Mouse (Mus musculus): ENCODE measurements around the gene Tigd2. TPM values are rescaled to one million over a fixed set of nuclear protein-coding genes. Genes with fewer than 3 reads are reported as not detected.
"Not testable (repeated sequence)": the region's sequence is repeated elsewhere in the genome, so short reads cannot be mapped to it uniquely, and the experiment has no call there.

Tigd2 gene
- polyA plus RNA-seq, 1 experiment = 6.1 TPM

- Histone ChIP-seq H3K4me1 (replicated peaks; ENCODE audit: control insufficient read depth, insufficient read depth, low read length) (no peaks in the 10 kb centered on the region), H3K36me3 (ENCODE audit: control insufficient read depth, insufficient read depth, low read length) (no peaks in the 10 kb centered on the region), H3K27me3 (ENCODE audit: control insufficient read depth, insufficient read depth, low read length) (no peaks in the 10 kb centered on the region), H3K4me3 (ENCODE audit: control insufficient read depth, insufficient read depth, low read length) (no peak overlapping the region), H3K27ac (ENCODE audit: control insufficient read depth, insufficient read depth, low read length) (no peak overlapping the region)
- 23% methylated on average over 1 of the region's 1 CpGs for WGBS
- DNase-seq = no peak
- TF ChIP-seq CTCF (IDR thresholded peaks at IDR 0.05; ENCODE audit: borderline replicate concordance, control insufficient read depth, extremely low read depth, insufficient read depth, low read length, poor library complexity) (no peak), POLR2A (IDR thresholded peaks at IDR 0.05; ENCODE audit: control insufficient read depth, extremely low read depth, insufficient read depth, low read length, poor library complexity) (no peak)
These were observed 34.7 kb upstream of the Tigd2 start for GRCm38 (mm10) chr6:59173940-59174339.

GRCm38 (mm10) chr6:59178051-59178450, 30.6 kb upstream of the Tigd2 start:
- H3K27me3 ChIP-seq (ENCODE audit: control insufficient read depth, insufficient read depth, low read length) = no peaks in the 10 kb centered on the region
- no peak for TF ChIP-seq CTCF (IDR thresholded peaks at IDR 0.05; ENCODE audit: borderline replicate concordance, control insufficient read depth, extremely low read depth, insufficient read depth, low read length, poor library complexity)
- no peak for TF ChIP-seq POLR2A (IDR thresholded peaks at IDR 0.05; ENCODE audit: control insufficient read depth, extremely low read depth, insufficient read depth, low read length, poor library complexity)
- no peaks in the 10 kb centered on the region for H3K36me3 ChIP-seq (ENCODE audit: control insufficient read depth, insufficient read depth, low read length)
- H3K4me1 ChIP-seq (replicated peaks; ENCODE audit: control insufficient read depth, insufficient read depth, low read length) = no peaks in the 10 kb centered on the region
- DNase-seq = no peak
- H3K27ac ChIP-seq (ENCODE audit: control insufficient read depth, insufficient read depth, low read length) = no peak overlapping the region
- no peak overlapping the region for H3K4me3 ChIP-seq (ENCODE audit: control insufficient read depth, insufficient read depth, low read length)
- 88% methylated on average over 3 of the region's 3 CpGs for WGBS

DNA sequence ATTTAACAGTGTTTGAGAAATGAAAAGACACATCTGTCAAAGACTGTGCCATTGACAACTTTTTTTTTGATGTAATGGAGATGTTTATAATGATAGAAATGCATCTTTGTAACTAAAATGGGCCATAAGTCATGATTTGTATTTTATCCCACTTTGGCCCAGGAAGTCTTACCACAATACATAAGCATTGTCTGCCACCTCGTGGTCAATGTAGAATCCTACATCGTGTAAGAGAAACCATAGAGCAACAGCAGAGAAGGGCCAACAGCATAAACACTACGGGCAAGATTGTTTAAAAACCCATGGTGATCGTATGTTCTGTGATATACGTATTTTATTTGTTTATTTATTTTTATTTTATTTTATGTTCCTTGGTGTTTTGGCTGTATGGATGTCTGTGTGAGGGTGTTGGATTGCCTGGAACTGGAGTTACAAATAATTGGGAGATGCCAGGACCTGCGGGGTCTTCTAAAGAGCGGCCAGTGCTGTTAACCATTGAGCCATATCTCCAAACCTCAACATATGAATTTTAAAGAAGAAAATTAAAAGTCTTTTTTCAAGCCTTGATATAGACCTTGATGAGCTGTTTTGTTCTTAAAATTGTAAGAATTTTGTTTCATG, 28.2 kb upstream of the Tigd2 start:
- no peak for TF ChIP-seq CTCF (IDR thresholded peaks at IDR 0.05; ENCODE audit: borderline replicate concordance, control insufficient read depth, extremely low read depth, insufficient read depth, low read length, poor library complexity)
- no peak for TF ChIP-seq POLR2A (IDR thresholded peaks at IDR 0.05; ENCODE audit: control insufficient read depth, extremely low read depth, insufficient read depth, low read length, poor library complexity)

GRCm38 (mm10) chr6:59185010-59185699, 23.5 kb upstream of the Tigd2 start:
- Histone ChIP-seq H3K4me3 (ENCODE audit: control insufficient read depth, insufficient read depth, low read length) (no peak overlapping the region), H3K36me3 (ENCODE audit: control insufficient read depth, insufficient read depth, low read length) (no peaks in the 10 kb centered on the region), H3K4me1 (replicated peaks; ENCODE audit: control insufficient read depth, insufficient read depth, low read length) (0 out of 2 replicates have a peak, but pooled peaks cover 2% of the 10 kb centered on the region), H3K27me3 (ENCODE audit: control insufficient read depth, insufficient read depth, low read length) (no peaks in the 10 kb centered on the region), H3K27ac (ENCODE audit: control insufficient read depth, insufficient read depth, low read length) (no peak overlapping the region)
- no peak for DNase-seq
- 19% methylated on average over 13 of the region's 13 CpGs for WGBS
- TF ChIP-seq CTCF (IDR thresholded peaks at IDR 0.05; ENCODE audit: borderline replicate concordance, control insufficient read depth, extremely low read depth, insufficient read depth, low read length, poor library complexity) = no peak

More for the DNA sequence above, 28.2 kb upstream of the Tigd2 start:
- Histone ChIP-seq H3K27me3 (ENCODE audit: control insufficient read depth, insufficient read depth, low read length) (no peaks in the 10 kb centered on the region), H3K4me1 (replicated peaks; ENCODE audit: control insufficient read depth, insufficient read depth, low read length) (0 out of 2 replicates have a peak, but pooled peaks cover under 1% of the 10 kb centered on the region), H3K4me3 (ENCODE audit: control insufficient read depth, insufficient read depth, low read length) (no peak overlapping the region), H3K27ac (ENCODE audit: control insufficient read depth, insufficient read depth, low read length) (no peak overlapping the region), H3K36me3 (ENCODE audit: control insufficient read depth, insufficient read depth, low read length) (no peaks in the 10 kb centered on the region)
- 40% methylated on average over 7 of the region's 7 CpGs for WGBS
- DNase-seq = peak; percentile 63

- H3K4me3 ChIP-seq (ENCODE audit: control insufficient read depth, insufficient read depth, low read length) = no peak overlapping the region
- DNase-seq = no peak
- H3K36me3 ChIP-seq (ENCODE audit: control insufficient read depth, insufficient read depth, low read length) = no peaks in the 10 kb centered on the region
- WGBS = 83% methylated on average over 1 of the region's 1 CpGs
- no peak for TF ChIP-seq POLR2A (IDR thresholded peaks at IDR 0.05; ENCODE audit: control insufficient read depth, extremely low read depth, insufficient read depth, low read length, poor library complexity)
- TF ChIP-seq CTCF (IDR thresholded peaks at IDR 0.05; ENCODE audit: borderline replicate concordance, control insufficient read depth, extremely low read depth, insufficient read depth, low read length, poor library complexity) = no peak
- 0 out of 2 replicates have a peak, but pooled peaks cover 2% of the 10 kb centered on the region for H3K4me1 ChIP-seq (replicated peaks; ENCODE audit: control insufficient read depth, insufficient read depth, low read length)
- no peaks in the 10 kb centered on the region for H3K27me3 ChIP-seq (ENCODE audit: control insufficient read depth, insufficient read depth, low read length)
- H3K27ac ChIP-seq (ENCODE audit: control insufficient read depth, insufficient read depth, low read length) = no peak overlapping the region
These were observed 18.7 kb upstream of the Tigd2 start for GRCm38 (mm10) chr6:59190006-59190405.

- H3K27ac ChIP-seq (ENCODE audit: control insufficient read depth, insufficient read depth, low read length); H3K4me1 ChIP-seq (replicated peaks; ENCODE audit: control insufficient read depth, insufficient read depth, low read length); H3K4me3 ChIP-seq (ENCODE audit: control insufficient read depth, insufficient read depth, low read length); DNase-seq; H3K36me3 ChIP-seq (ENCODE audit: control insufficient read depth, insufficient read depth, low read length); H3K27me3 ChIP-seq (ENCODE audit: control insufficient read depth, insufficient read depth, low read length): not testable (repeated sequence)
- 94% methylated on average over 3 of the region's 3 CpGs for WGBS
These were observed 14.2 kb upstream of the Tigd2 start for GRCm38 (mm10) chr6:59194518-59194917.

All from thymus, adult 2 months (tissue).